Mouse (Mus musculus) left cerebral cortex, postnatal 4 days (tissue): ENCODE measurements at regions not wholly inside any gene's neighbourhood (a gene's known extent, or its start where the extent isn't known, plus 50 kb on each side); places are given as distances from the start of the nearest gene placed in this dataset.

Experiments used
- DNase-seq: peaks from one replicate; pipeline ENCODE4 v3.0.0-alpha.2; 2022
- intact Hi-C: fragments of 180-260 bp; cut with DNase I; formaldehyde crosslinking; loops from one replicate; pipeline ENCODE4 v1.15.1; 2025

DNA sequence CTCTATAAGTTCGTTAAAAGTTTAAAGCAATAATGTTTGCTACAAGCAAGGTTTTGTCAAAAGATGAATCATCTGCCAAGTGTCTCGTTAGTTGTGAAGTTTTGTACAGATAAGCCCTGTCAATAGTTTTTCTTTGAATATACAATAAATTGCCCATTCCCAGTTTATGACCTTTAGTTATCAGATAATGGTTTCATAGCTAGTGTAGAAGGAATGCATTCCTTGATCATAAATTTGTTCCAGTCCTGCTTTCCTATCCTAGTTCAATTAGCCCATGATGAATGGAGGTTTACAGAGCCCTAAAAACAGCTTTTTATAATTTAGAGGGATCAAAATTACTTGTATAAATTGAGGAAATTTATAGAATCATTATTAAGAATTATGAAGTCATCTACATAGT, 62.5 kb upstream of the Lrch2 start:
- no peak for DNase-seq
- intact Hi-C loops, result no loop called here

DNA sequence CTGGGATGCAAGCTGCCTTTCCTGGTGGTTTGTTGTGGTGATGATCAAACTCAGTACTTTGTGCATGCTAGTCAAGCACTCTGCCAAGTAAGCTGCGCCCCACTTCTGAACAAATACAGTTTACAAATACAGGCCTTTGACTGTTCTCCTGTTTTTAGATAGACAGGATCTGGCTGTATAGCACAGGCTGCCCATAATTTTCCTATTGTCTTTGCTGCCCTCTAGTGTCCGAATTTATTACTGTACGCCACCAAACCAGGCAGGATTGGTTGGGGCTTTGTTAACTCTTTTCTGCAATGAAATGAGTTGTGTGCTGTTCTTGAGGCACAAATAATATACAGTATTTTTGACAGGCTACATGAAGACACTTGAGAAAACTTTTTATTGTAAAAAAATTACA, 54.8 kb upstream of the Lrch2 start:
- peak; percentile 16 for DNase-seq
- intact Hi-C loops, result no loop called here
